Mouse (Mus musculus): Measurements from ENCODE around the gene Upk3b. TPM values are rescaled to one million over a fixed set of nuclear protein-coding genes. Genes with fewer than 3 reads are reported as not detected.
"Not testable (repeated sequence)": the region's sequence is repeated elsewhere in the genome, so short reads cannot be mapped to it uniquely, and the experiment has no call there.

The Upk3b gene
- polyA plus RNA-seq, 1 experiment: 3.9 TPM

DNA sequence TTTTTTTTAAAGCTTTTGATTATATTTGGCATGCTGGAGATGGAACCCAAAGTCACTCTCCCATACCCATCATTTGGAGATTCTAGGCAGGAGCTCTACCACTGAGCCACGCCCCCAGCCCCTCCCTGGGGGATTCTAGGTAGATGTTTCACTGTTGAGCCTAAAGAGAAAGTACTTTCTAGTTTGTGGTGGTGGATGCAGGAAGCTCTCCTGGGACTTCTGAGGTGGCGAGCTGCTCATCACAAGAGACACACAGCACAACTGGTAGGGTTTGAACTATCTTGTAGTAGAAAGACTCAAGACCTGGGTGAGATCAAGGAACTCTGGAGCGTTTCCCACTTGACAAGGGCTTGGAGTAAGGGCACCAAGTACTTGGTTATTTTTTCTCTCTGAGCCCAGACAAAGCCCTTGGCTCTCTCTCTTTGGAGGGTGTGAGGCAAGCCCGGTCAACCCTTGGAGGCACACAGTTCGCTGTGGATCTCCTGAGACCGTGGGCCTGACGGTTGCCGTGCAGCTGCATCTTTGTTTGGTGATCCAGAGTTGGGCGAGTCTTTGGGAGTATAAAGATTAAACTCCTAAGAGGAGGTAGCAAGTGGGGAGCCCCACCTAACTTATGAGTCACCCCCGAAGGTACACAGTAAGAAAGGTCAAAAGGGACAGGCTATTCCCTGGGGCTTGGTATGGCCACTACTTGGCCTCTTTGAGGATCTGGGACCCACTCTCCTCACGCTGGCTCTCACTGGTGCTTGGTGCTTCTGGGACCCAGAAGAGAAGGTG is 16.2 kb downstream of the Upk3b start, which contains the start of gene Upk3bl:
TSS of gene Upk3bl (plus strand) at position 192 of the 777 bp plus-strand sequence.
- H3K27me3 ChIP-seq (ENCODE audit: control insufficient read depth, insufficient read depth, low read length): no peaks in the 10 kb centered on the region
- no peak within 1 kb of the TSS for H3K4me3 ChIP-seq (ENCODE audit: extremely low read depth, insufficient read depth, insufficient read length)
- peaks cover 2% of the 10 kb centered on the region; the same call in 1 of the 2 replicates for H3K4me1 ChIP-seq (ENCODE audit: control insufficient read depth, insufficient read depth, insufficient read length)
- H3K27ac ChIP-seq (ENCODE audit: insufficient read depth, low read length): no peak within 1 kb of the TSS
- 47% methylated on average over 11 of the region's 11 CpGs for WGBS
- TF ChIP-seq CTCF (IDR thresholded peaks at IDR 0.05; ENCODE audit: extremely low read depth, insufficient read depth, insufficient read length, insufficient replicate concordance): no peak
- no peak for TF ChIP-seq POLR2A (IDR thresholded peaks at IDR 0.05; ENCODE audit: low read depth, low read length)
- no peak for DNase-seq (ENCODE audit: low read depth in 1 of 2, low spot score in 2 of 2)
- no peaks in the 10 kb centered on the region for H3K36me3 ChIP-seq (ENCODE audit: control insufficient read depth, insufficient read depth, low read length)

DNA sequence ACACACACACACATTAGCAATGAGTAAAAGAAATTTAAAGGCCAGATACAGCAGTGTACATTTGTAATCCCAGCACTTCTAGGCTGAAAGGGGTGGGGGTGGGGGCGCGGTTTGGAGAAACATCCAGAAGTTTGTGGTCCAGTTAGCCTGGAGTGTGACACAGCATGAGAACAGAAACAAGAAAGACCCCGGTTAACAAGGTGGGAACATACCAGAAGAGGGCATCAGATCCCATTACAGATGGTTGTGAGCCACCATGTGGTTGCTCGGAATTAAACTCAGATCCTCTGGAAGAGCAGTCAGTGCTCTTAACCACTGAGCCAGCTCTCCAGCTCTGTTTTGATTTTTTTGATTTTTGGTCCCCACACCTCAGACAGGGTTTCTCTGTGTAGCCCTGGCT is 17.8 kb downstream of the Upk3b start:
- Histone ChIP-seq H3K27ac (ENCODE audit: insufficient read depth, low read length) (no peak overlapping the region), H3K27me3 (ENCODE audit: control insufficient read depth, insufficient read depth, low read length) (no peaks in the 10 kb centered on the region), H3K4me1 (ENCODE audit: control insufficient read depth, insufficient read depth, insufficient read length) (peaks cover 2% of the 10 kb centered on the region; the same call in 1 of the 2 replicates), H3K36me3 (ENCODE audit: control insufficient read depth, insufficient read depth, low read length) (no peaks in the 10 kb centered on the region), H3K4me3 (ENCODE audit: extremely low read depth, insufficient read depth, insufficient read length) (no peak overlapping the region)
- TF ChIP-seq POLR2A (IDR thresholded peaks at IDR 0.05; ENCODE audit: low read depth, low read length) (no peak), CTCF (IDR thresholded peaks at IDR 0.05; ENCODE audit: extremely low read depth, insufficient read depth, insufficient read length, insufficient replicate concordance) (no peak)
- WGBS: 62% methylated on average over 4 of the region's 4 CpGs
- DNase-seq (ENCODE audit: low read depth in 1 of 2, low spot score in 2 of 2): no peak

DNA sequence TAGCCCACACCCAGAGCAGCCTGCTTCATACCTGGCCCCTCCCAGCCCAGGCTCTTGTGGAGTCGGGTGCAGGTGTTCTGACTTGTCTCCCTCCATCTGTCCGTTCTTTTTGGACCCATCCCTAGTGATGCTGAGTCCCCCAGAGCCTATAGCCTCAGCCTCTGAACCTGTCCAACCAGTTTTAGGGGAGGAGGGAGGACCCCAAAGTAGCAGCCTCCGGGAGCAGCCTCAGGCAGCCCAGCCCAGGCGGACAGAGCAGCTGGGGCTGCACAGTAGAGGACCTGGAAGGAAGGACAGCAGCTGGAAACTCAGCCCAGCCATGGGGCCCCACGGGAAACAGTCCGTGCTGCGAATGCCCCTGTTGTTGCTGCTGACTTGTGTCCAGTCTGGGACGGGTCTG is 18.8 kb downstream of the Upk3b start:
- no peak for DNase-seq (ENCODE audit: low read depth in 1 of 2, low spot score in 2 of 2)
- Histone ChIP-seq H3K4me3 (ENCODE audit: extremely low read depth, insufficient read depth, insufficient read length) (no peak overlapping the region), H3K27ac (ENCODE audit: insufficient read depth, low read length) (no peak overlapping the region), H3K27me3 (ENCODE audit: control insufficient read depth, insufficient read depth, low read length) (no peaks in the 10 kb centered on the region), H3K36me3 (ENCODE audit: control insufficient read depth, insufficient read depth, low read length) (no peaks in the 10 kb centered on the region), H3K4me1 (ENCODE audit: control insufficient read depth, insufficient read depth, insufficient read length) (peaks cover 2% of the 10 kb centered on the region; the same call in 1 of the 2 replicates)
- TF ChIP-seq CTCF (IDR thresholded peaks at IDR 0.05; ENCODE audit: extremely low read depth, insufficient read depth, insufficient read length, insufficient replicate concordance): no peak
- no peak for TF ChIP-seq POLR2A (IDR thresholded peaks at IDR 0.05; ENCODE audit: low read depth, low read length)
- 53% methylated on average over 8 of the region's 8 CpGs for WGBS

DNA sequence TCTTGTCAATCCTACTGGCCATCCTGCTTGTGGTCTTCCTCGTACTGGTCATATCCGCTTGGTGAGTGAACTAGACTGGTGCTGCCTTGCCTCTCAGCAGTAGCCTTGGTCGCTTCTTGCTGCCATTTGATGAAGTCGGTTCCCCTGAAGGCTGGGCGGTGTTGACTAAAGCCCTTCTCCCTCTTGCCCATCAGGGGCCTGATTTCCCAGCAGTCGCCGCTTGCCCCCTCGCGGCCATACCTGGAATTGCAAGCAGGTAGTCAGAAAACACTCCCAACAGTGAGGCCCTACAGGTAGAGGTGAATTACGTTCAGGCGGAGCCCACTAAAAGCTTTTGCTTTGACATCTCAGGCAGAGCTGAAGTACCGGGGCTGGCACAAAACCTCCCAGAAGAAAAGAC is 23.3 kb downstream of the Upk3b start:
- H3K4me3 ChIP-seq (ENCODE audit: extremely low read depth, insufficient read depth, insufficient read length): no peak overlapping the region
- H3K4me1 ChIP-seq (ENCODE audit: control insufficient read depth, insufficient read depth, insufficient read length): no peaks in the 10 kb centered on the region
- H3K36me3 ChIP-seq (ENCODE audit: control insufficient read depth, insufficient read depth, low read length): no peaks in the 10 kb centered on the region
- TF ChIP-seq CTCF (IDR thresholded peaks at IDR 0.05; ENCODE audit: extremely low read depth, insufficient read depth, insufficient read length, insufficient replicate concordance) (peak; percentile 92), POLR2A (IDR thresholded peaks at IDR 0.05; ENCODE audit: low read depth, low read length) (no peak)
- peak in 1 of 2 experiments; percentile 71 for DNase-seq (ENCODE audit: low read depth in 1 of 2, low spot score in 2 of 2)
- H3K27me3 ChIP-seq (ENCODE audit: control insufficient read depth, insufficient read depth, low read length): no peaks in the 10 kb centered on the region
- no peak overlapping the region for H3K27ac ChIP-seq (ENCODE audit: insufficient read depth, low read length)
- WGBS: 20% methylated on average over 12 of the region's 12 CpGs

DNA sequence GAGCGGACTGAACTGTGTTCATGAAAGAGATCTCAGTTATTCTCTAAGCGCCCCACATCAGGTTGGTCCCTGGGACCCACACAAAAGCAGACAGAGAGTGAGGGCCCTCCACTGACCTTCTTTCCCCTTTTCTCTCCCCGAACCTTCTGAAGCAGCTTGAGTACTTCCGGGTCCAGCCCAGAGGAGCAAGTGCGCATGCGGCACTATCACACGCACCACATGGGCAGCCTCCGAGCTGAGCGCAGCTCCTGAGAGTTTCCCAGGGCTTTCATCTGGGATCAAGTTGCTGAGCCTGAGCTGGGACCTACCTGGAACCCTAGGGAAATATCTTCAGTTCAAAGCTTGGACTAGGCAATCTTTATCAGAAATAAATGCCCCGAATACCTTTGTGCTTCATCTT is 25.6 kb downstream of the Upk3b start:
- Histone ChIP-seq H3K27ac (ENCODE audit: insufficient read depth, low read length) (no peak overlapping the region), H3K36me3 (ENCODE audit: control insufficient read depth, insufficient read depth, low read length) (no peaks in the 10 kb centered on the region), H3K27me3 (ENCODE audit: control insufficient read depth, insufficient read depth, low read length) (no peaks in the 10 kb centered on the region), H3K4me1 (ENCODE audit: control insufficient read depth, insufficient read depth, insufficient read length) (no peaks in the 10 kb centered on the region), H3K4me3 (ENCODE audit: extremely low read depth, insufficient read depth, insufficient read length) (no peak overlapping the region)
- WGBS: 88% methylated on average over 10 of the region's 10 CpGs
- no peak for DNase-seq (ENCODE audit: low read depth in 1 of 2, low spot score in 2 of 2)
- TF ChIP-seq POLR2A (IDR thresholded peaks at IDR 0.05; ENCODE audit: low read depth, low read length) (no peak), CTCF (IDR thresholded peaks at IDR 0.05; ENCODE audit: extremely low read depth, insufficient read depth, insufficient read length, insufficient replicate concordance) (no peak)

DNA sequence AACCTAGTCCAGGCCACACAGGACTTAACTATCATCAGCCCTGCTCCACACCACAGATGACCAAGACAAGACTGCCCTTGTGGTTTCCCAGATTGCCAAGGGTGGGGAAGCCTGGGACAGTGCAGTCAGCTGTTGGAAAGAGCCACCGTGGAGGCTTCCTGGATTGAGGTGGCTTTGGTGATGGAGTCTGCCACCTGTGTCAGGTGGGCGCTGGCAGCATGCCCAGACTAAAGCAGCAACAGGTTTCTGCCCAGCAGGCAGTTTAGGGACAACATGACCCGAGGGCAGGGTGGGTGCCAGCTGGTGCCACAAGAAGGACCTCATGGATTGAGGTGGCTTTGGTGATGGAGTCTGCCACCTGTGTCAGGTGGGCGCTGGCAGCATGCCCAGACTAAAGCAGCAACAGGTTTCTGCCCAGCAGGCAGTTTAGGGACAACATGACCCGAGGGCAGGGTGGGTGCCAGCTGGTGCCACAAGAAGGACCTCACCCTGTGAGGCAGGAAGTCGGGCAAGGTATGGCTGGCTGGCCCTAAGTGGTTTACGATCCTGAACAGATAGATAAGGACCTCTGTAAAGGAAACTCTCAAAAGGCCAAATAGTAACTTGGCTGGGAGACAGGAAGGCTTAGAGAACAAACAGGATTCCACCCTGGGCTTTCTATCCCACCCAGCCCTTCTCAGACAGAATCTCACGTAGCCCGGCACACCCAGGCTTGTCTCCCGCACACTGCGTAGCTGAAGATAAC is 28.3 kb downstream of the Upk3b start:
- WGBS: 48% methylated on average over 11 of the region's 11 CpGs
- H3K27ac ChIP-seq (ENCODE audit: insufficient read depth, low read length); H3K27me3 ChIP-seq (ENCODE audit: control insufficient read depth, insufficient read depth, low read length); H3K36me3 ChIP-seq (ENCODE audit: control insufficient read depth, insufficient read depth, low read length); H3K4me3 ChIP-seq (ENCODE audit: extremely low read depth, insufficient read depth, insufficient read length); DNase-seq (ENCODE audit: low read depth in 1 of 2, low spot score in 2 of 2); H3K4me1 ChIP-seq (ENCODE audit: control insufficient read depth, insufficient read depth, insufficient read length): not testable (repeated sequence)

DNA sequence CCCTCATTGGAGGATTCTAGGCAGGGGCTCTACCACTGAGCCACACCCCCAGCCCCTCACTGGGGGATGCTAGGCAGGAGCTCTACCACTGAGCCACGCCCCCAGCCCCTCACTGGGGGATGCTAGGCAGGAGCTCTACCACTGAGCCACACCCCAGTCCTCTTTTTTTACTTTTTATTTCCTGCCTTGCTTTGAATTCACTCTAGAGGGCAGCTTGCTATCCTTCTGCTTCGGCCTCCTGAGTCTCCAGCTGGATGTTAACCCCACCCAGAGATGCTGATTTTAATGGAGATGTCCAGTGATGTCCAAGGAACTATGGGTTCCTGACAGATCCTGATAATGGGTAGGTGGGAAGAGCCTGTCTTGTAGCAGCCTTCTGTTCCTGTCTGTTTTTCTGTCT is 31.1 kb downstream of the Upk3b start:
- H3K27me3 ChIP-seq (ENCODE audit: control insufficient read depth, insufficient read depth, low read length): no peaks in the 10 kb centered on the region
- DNase-seq (ENCODE audit: low read depth in 1 of 2, low spot score in 2 of 2): no peak

More for the DNA sequence above, 31.1 kb downstream of the Upk3b start:
- Histone ChIP-seq H3K36me3 (ENCODE audit: control insufficient read depth, insufficient read depth, low read length) (no peaks in the 10 kb centered on the region), H3K4me3 (ENCODE audit: extremely low read depth, insufficient read depth, insufficient read length) (no peak overlapping the region), H3K4me1 (ENCODE audit: control insufficient read depth, insufficient read depth, insufficient read length) (no peaks in the 10 kb centered on the region), H3K27ac (ENCODE audit: insufficient read depth, low read length) (no peak overlapping the region)
- 75% methylated on average over 2 of the region's 2 CpGs for WGBS
- TF ChIP-seq CTCF (IDR thresholded peaks at IDR 0.05; ENCODE audit: extremely low read depth, insufficient read depth, insufficient read length, insufficient replicate concordance): no peak
- TF ChIP-seq POLR2A (IDR thresholded peaks at IDR 0.05; ENCODE audit: low read depth, low read length): no peak
